Mouse (Mus musculus): ENCODE data around the gene Gm13287.

DNA sequence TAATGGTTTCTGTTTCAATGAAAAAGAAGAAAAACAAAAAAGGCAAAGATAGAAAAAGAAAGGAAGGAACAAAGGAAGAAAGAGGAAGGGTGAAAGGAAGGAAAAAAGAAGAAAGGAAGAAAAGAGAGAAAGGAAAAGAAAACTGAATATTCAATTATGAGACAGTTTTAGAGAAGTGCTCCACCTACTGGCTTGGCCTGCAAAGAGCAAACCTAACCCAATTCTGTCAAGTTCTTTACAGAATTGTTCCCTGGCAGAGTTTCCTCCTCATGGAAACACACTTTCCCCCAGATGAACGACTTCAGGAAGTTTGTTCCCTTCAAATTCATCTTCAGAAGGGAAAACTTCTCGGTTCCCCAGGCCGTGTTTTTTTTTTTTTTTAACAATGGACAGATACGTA, 19.9 kb downstream of the Gm13287 start:
- peak; percentile 42 for TF ChIP-seq CTCF (IDR thresholded peaks at IDR 0.05; ENCODE audit: low read depth)
- TF ChIP-seq EP300 (IDR thresholded peaks at IDR 0.05; ENCODE audit: low read depth) = no peak

Measured in heart, postnatal 0 days (tissue).